Mouse (Mus musculus) heart, embryonic 11.5 days (tissue): ENCODE data around the gene Pex12. TPM values are rescaled to one million over a fixed set of nuclear protein-coding genes. Genes with fewer than 3 reads are reported as not detected.

Experiments used
- ATAC-seq: fragments of 200-750 bp; cut with Nextera tagmentation; replicated peaks from 2 replicates; pipeline ENCODE4 v1.8.0; 2017; ENCODE audit warnings: moderate library complexity; ENCODE audit not compliant: insufficient number of reproducible peaks, low FRiP score, low TSS enrichment
- H3K27ac ChIP-seq: fragments of 300-500 bp; sonication (generic); 2 replicates; pipeline ENCODE4 v1.5.1; 2014; ENCODE audit warnings: mild to moderate bottlenecking, low read depth, low read length
- H3K27me3 ChIP-seq: fragments of 300-500 bp; sonication (generic); 2 replicates; pipeline ENCODE4 v1.6.1; 2014; ENCODE audit warnings: mild to moderate bottlenecking, low read length, mixed read lengths; ENCODE audit not compliant: control insufficient read depth, insufficient read depth
- H3K36me3 ChIP-seq: fragments of 300-500 bp; sonication (generic); 2 replicates; pipeline ENCODE4 v1.6.1; 2014; ENCODE audit warnings: mild to moderate bottlenecking, low read length, moderate library complexity, mixed read lengths; ENCODE audit not compliant: control insufficient read depth, insufficient read depth
- H3K4me1 ChIP-seq: fragments of 300-500 bp; sonication (generic); 2 replicates; pipeline ENCODE4 v1.6.1; 2014; ENCODE audit warnings: low read length; ENCODE audit not compliant: control insufficient read depth, insufficient read depth
- H3K4me2 ChIP-seq: fragments of 300-500 bp; sonication (generic); 2 replicates; pipeline ENCODE4 v1.6.1; 2014; ENCODE audit warnings: mild to moderate bottlenecking, moderate library complexity
- H3K4me3 ChIP-seq: fragments of 300-500 bp; sonication (generic); 2 replicates; pipeline ENCODE4 v1.5.1; 2014; ENCODE audit warnings: low read depth, low read length
- H3K9ac ChIP-seq: fragments of 300-500 bp; sonication (generic); 2 replicates; pipeline ENCODE4 v1.6.1; 2014; ENCODE audit warnings: mild to moderate bottlenecking, low read depth, low read length, moderate library complexity
- H3K9me3 ChIP-seq: fragments of 300-500 bp; sonication (generic); replicated peaks from 2 replicates; pipeline ENCODE4 v1.6.1; 2016; ENCODE audit warnings: low read length; ENCODE audit not compliant: control insufficient read depth
- WGBS: fragments of 180-500 bp; shearing (Covaris S2); extraction: QIAGEN DNeasy Blood & Tissue Kit; methylation state at CpG from one replicate; pipeline ENCODE4 v1.1.7; 2014; ENCODE audit not compliant: insufficient replicate concordance; 5-methylcytosine and 5-hydroxymethylcytosine counted together
- polyA plus RNA-seq: library from polyadenylated mRNA; unstranded; fragments of >200 nt; fragmentation: Nextera tagmentation; extraction: Ambion mirVana; gene quantifications from 2 replicates; pipeline ENCODE4 v1.2.1, GENCODE M21; 2014

Gene Pex12
- polyA plus RNA-seq, 1 experiment from 2014 or later = 9.6 TPM

- no peak overlapping the region; the same call in 1 of the 2 replicates for H3K4me2 ChIP-seq
- H3K9ac ChIP-seq = no peak overlapping the region
- no peaks in the 10 kb centered on the region for H3K27me3 ChIP-seq
- no peak overlapping the region for H3K4me3 ChIP-seq
- H3K9me3 ChIP-seq = no peaks in the 10 kb centered on the region
- H3K27ac ChIP-seq = no peak overlapping the region
- H3K36me3 ChIP-seq = peaks cover 6% of the 10 kb centered on the region; the same call in 1 of the 2 replicates
- 89% methylated on average over 2 of the region's 2 CpGs for WGBS
- ATAC-seq = no peak
- peaks cover 20% of the 10 kb centered on the region for H3K4me1 ChIP-seq
Observed at GRCm38 (mm10) chr11:83294133-83294532, 8.3 kb downstream of the Pex12 start.

GRCm38 (mm10) chr11:83293182-83293581 lies 9.2 kb downstream of the Pex12 start:
- Histone ChIP-seq H3K9ac (peak overlapping the region; percentile 87), H3K4me3 (peak overlapping the region; percentile 80), H3K9me3 (no peaks in the 10 kb centered on the region), H3K27ac (no peak overlapping the region), H3K4me2 (peak overlapping the region; percentile 78), H3K4me1 (peaks cover 19% of the 10 kb centered on the region), H3K36me3 (peaks cover 6% of the 10 kb centered on the region; the same call in 1 of the 2 replicates), H3K27me3 (no peaks in the 10 kb centered on the region)
- WGBS = 72% methylated on average over 1 of the region's 1 CpGs
- no peak for ATAC-seq

GRCm38 (mm10) chr11:83292251-83292587 lies 10.2 kb downstream of the Pex12 start:
- peaks cover 6% of the 10 kb centered on the region; the same call in 1 of the 2 replicates for H3K36me3 ChIP-seq
- no peaks in the 10 kb centered on the region for H3K27me3 ChIP-seq
- no peak for ATAC-seq
- H3K4me2 ChIP-seq = peak overlapping the region; percentile 78
- 1% methylated on average over 5 of the region's 5 CpGs for WGBS
- peak overlapping the region; percentile 65 for H3K27ac ChIP-seq
- H3K9ac ChIP-seq = peak overlapping the region; percentile 87
- H3K4me1 ChIP-seq = peaks cover 12% of the 10 kb centered on the region
- no peaks in the 10 kb centered on the region for H3K9me3 ChIP-seq
- H3K4me3 ChIP-seq = peak overlapping the region; percentile 80

GRCm38 (mm10) chr11:83291375-83292250 lies 10.8 kb downstream of the Pex12 start:
- ATAC-seq = peak; percentile 98

GRCm38 (mm10) chr11:83289633-83290032 lies 12.8 kb downstream of the Pex12 start:
- H3K9me3 ChIP-seq = no peaks in the 10 kb centered on the region
- H3K4me1 ChIP-seq = peaks cover 12% of the 10 kb centered on the region
- no peak overlapping the region for H3K4me3 ChIP-seq
- no peaks in the 10 kb centered on the region for H3K27me3 ChIP-seq
- no peak overlapping the region for H3K27ac ChIP-seq
- H3K36me3 ChIP-seq = no peaks in the 10 kb centered on the region
- 76% methylated on average over 2 of the region's 2 CpGs for WGBS
- H3K4me2 ChIP-seq = no peak overlapping the region
- ATAC-seq = no peak
- no peak overlapping the region for H3K9ac ChIP-seq

More at GRCm38 (mm10) chr11:83291375-83292250, 10.8 kb downstream of the Pex12 start:
- Histone ChIP-seq H3K4me3 (peak overlapping the region; percentile 80), H3K36me3 (peaks cover 6% of the 10 kb centered on the region; the same call in 1 of the 2 replicates), H3K27ac (peak overlapping the region; percentile 70), H3K27me3 (no peaks in the 10 kb centered on the region), H3K4me2 (peak overlapping the region; percentile 78), H3K4me1 (peaks cover 12% of the 10 kb centered on the region), H3K9me3 (no peaks in the 10 kb centered on the region), H3K9ac (peak overlapping the region; percentile 87)
- under 1% methylated on average over 38 of the region's 38 CpGs for WGBS

GRCm38 (mm10) chr11:83289036-83289435 lies 13.3 kb downstream of the Pex12 start:
- Histone ChIP-seq H3K27me3 (no peaks in the 10 kb centered on the region), H3K27ac (no peak overlapping the region), H3K9me3 (no peaks in the 10 kb centered on the region), H3K4me1 (peaks cover 12% of the 10 kb centered on the region), H3K36me3 (no peaks in the 10 kb centered on the region), H3K4me2 (no peak overlapping the region), H3K4me3 (no peak overlapping the region), H3K9ac (no peak overlapping the region)
- no peak for ATAC-seq
- WGBS = 88% methylated on average over 5 of the region's 5 CpGs

GRCm38 (mm10) chr11:83286566-83286965 lies 15.8 kb downstream of the Pex12 start, which contains the start of gene Slfn14:
TSS of gene Slfn14 (minus strand) at chr11:83286726.
- ATAC-seq = peak; percentile 50; the same call in 1 of the 2 replicates

GRCm38 (mm10) chr11:83285627-83286026 lies 16.8 kb downstream of the Pex12 start:
- no peak for ATAC-seq
- peaks cover under 1% of the 10 kb centered on the region; the same call in 1 of the 2 replicates for H3K4me1 ChIP-seq
- no peak overlapping the region for H3K27ac ChIP-seq
- H3K36me3 ChIP-seq = no peaks in the 10 kb centered on the region
- peak overlapping the region; percentile 31 for H3K4me3 ChIP-seq
- H3K27me3 ChIP-seq = peaks cover 3% of the 10 kb centered on the region; the same call in 1 of the 2 replicates
- H3K9ac ChIP-seq = no peak overlapping the region
- peak overlapping the region; percentile 38 for H3K4me2 ChIP-seq
- WGBS = 90% methylated on average over 4 of the region's 4 CpGs
- H3K9me3 ChIP-seq = no peaks in the 10 kb centered on the region

More at GRCm38 (mm10) chr11:83286566-83286965, 15.8 kb downstream of the Pex12 start, which contains the start of gene Slfn14:
- Histone ChIP-seq H3K9ac (0 out of 2 replicates have a peak within 1 kb of the TSS, but pooled peaks have one; percentile 10), H3K27ac (peak within 1 kb of the TSS; percentile 35; the same call in 1 of the 2 replicates), H3K4me2 (peak within 1 kb of the TSS; percentile 38), H3K9me3 (no peaks in the 10 kb centered on the region), H3K4me1 (peaks cover 4% of the 10 kb centered on the region; the same call in 1 of the 2 replicates), H3K4me3 (peak within 1 kb of the TSS; percentile 31), H3K27me3 (peaks cover 3% of the 10 kb centered on the region; the same call in 1 of the 2 replicates), H3K36me3 (no peaks in the 10 kb centered on the region)
- 45% methylated on average over 1 of the region's 1 CpGs for WGBS
